Mouse (Mus musculus) kidney, embryonic 16.5 days (tissue): ENCODE results near the gene Tnfrsf13c. TPM values are rescaled to one million over a fixed set of nuclear protein-coding genes. Genes with fewer than 3 reads are reported as not detected.

Source experiments
- ATAC-seq: fragments of 200-750 bp; cut with Nextera tagmentation; 2 replicates; pipeline ENCODE4 v1.8.0; 2017; ENCODE audit warnings: moderate TSS enrichment; ENCODE audit not compliant: low FRiP score, low TSS enrichment
- H3K27ac ChIP-seq: fragments of 300-500 bp; sonication (generic); 2 replicates; pipeline ENCODE4 v1.5.1; 2014; ENCODE audit warnings: low read length
- H3K27me3 ChIP-seq: fragments of 300-500 bp; sonication (generic); 2 replicates; pipeline ENCODE4 v1.6.1; 2014; ENCODE audit warnings: low read length, control low read depth, mixed read lengths; ENCODE audit not compliant: insufficient read depth
- H3K36me3 ChIP-seq: fragments of 300-500 bp; sonication (generic); 2 replicates; pipeline ENCODE4 v1.6.1; 2014; ENCODE audit warnings: low read length, control low read depth, mixed read lengths; ENCODE audit not compliant: insufficient read depth
- H3K4me1 ChIP-seq: fragments of 300-500 bp; sonication (generic); 2 replicates; pipeline ENCODE4 v1.6.1; 2014; ENCODE audit warnings: low read length, control low read depth, mixed read lengths; ENCODE audit not compliant: insufficient read depth
- H3K4me2 ChIP-seq: fragments of 300-500 bp; sonication (generic); replicated peaks from 2 replicates; pipeline ENCODE4 v1.6.1; 2014; ENCODE audit warnings: low read depth, low read length
- H3K4me3 ChIP-seq: fragments of 300-500 bp; sonication (generic); 2 replicates; pipeline ENCODE4 v1.5.1; 2014; ENCODE audit warnings: mild to moderate bottlenecking, low read length
- H3K9ac ChIP-seq: fragments of 300-500 bp; sonication (generic); replicated peaks from 2 replicates; pipeline ENCODE4 v1.6.1; 2014; ENCODE audit warnings: low read length
- H3K9me3 ChIP-seq: fragments of 300-500 bp; sonication (generic); 2 replicates; pipeline ENCODE4 v1.6.1; 2016; ENCODE audit warnings: low read length, control low read depth
- WGBS: fragments of 180-500 bp; shearing (Covaris S2); extraction: QIAGEN DNeasy Blood & Tissue Kit; methylation state at CpG from one replicate; pipeline ENCODE4 v1.1.7; 2014; 5-methylcytosine and 5-hydroxymethylcytosine counted together
- polyA plus RNA-seq: library from polyadenylated mRNA; unstranded; fragments of >200 nt; fragmentation: Nextera tagmentation; extraction: Ambion mirVana; gene quantifications from 2 replicates; pipeline ENCODE4 v1.2.1, GENCODE M21; 2015

Tnfrsf13c gene
- polyA plus RNA-seq, 1 experiment from 2014 or later, result 0.15 TPM

GRCm38 (mm10) chr15:82186931-82187330 lies 37.2 kb downstream of the Tnfrsf13c start:
- no peak overlapping the region for H3K4me3 ChIP-seq
- no peak overlapping the region for H3K4me2 ChIP-seq
- H3K9ac ChIP-seq, result no peak overlapping the region
- H3K9me3 ChIP-seq, result peaks cover 8% of the 10 kb centered on the region
- 0 out of 2 replicates have a peak, but pooled peaks cover 16% of the 10 kb centered on the region for H3K4me1 ChIP-seq
- peaks cover 57% of the 10 kb centered on the region for H3K36me3 ChIP-seq
- H3K27ac ChIP-seq, result no peak overlapping the region
- WGBS, result 92% methylated on average over 5 of the region's 5 CpGs
- ATAC-seq, result no peak
- no peaks in the 10 kb centered on the region for H3K27me3 ChIP-seq

- no peak for ATAC-seq
- H3K4me3 ChIP-seq, result no peak overlapping the region
- H3K9ac ChIP-seq, result no peak overlapping the region
- H3K4me1 ChIP-seq, result 0 out of 2 replicates have a peak, but pooled peaks cover 16% of the 10 kb centered on the region
- H3K9me3 ChIP-seq, result peaks cover 10% of the 10 kb centered on the region
- no peak overlapping the region for H3K27ac ChIP-seq
- peaks cover 64% of the 10 kb centered on the region for H3K36me3 ChIP-seq
- H3K27me3 ChIP-seq, result no peaks in the 10 kb centered on the region
- 68% methylated on average over 14 of the region's 14 CpGs for WGBS
- H3K4me2 ChIP-seq, result no peak overlapping the region
Observed at GRCm38 (mm10) chr15:82186131-82186530, 38.0 kb downstream of the Tnfrsf13c start.

- Histone ChIP-seq H3K9me3 (peaks cover 10% of the 10 kb centered on the region), H3K4me2 (no peak overlapping the region), H3K4me1 (0 out of 2 replicates have a peak, but pooled peaks cover 16% of the 10 kb centered on the region), H3K36me3 (peaks cover 73% of the 10 kb centered on the region), H3K27me3 (no peaks in the 10 kb centered on the region), H3K27ac (peak overlapping the region; percentile 65), H3K4me3 (no peak overlapping the region), H3K9ac (no peak overlapping the region)
- WGBS, result 68% methylated on average over 14 of the region's 14 CpGs
- no peak for ATAC-seq
Observed at GRCm38 (mm10) chr15:82185062-82185783, 38.9 kb downstream of the Tnfrsf13c start.

GRCm38 (mm10) chr15:82184656-82185055 lies 39.5 kb downstream of the Tnfrsf13c start:
- peak overlapping the region; percentile 65 for H3K27ac ChIP-seq
- H3K4me2 ChIP-seq, result no peak overlapping the region
- peaks cover 10% of the 10 kb centered on the region for H3K9me3 ChIP-seq
- H3K4me1 ChIP-seq, result 0 out of 2 replicates have a peak, but pooled peaks cover 16% of the 10 kb centered on the region
- no peak overlapping the region for H3K9ac ChIP-seq
- H3K36me3 ChIP-seq, result peaks cover 78% of the 10 kb centered on the region
- ATAC-seq, result peak; percentile 43
- no peaks in the 10 kb centered on the region for H3K27me3 ChIP-seq
- WGBS, result 57% methylated on average over 10 of the region's 10 CpGs
- H3K4me3 ChIP-seq, result no peak overlapping the region

GRCm38 (mm10) chr15:82184183-82184582 lies 40.0 kb downstream of the Tnfrsf13c start:
- Histone ChIP-seq H3K27ac (peak overlapping the region; percentile 65), H3K4me1 (0 out of 2 replicates have a peak, but pooled peaks cover 16% of the 10 kb centered on the region), H3K9ac (0 out of 2 replicates have a peak overlapping the region, but pooled peaks have one; percentile 3), H3K9me3 (peaks cover 10% of the 10 kb centered on the region), H3K4me2 (no peak overlapping the region), H3K4me3 (no peak overlapping the region), H3K36me3 (peaks cover 83% of the 10 kb centered on the region), H3K27me3 (no peaks in the 10 kb centered on the region)
- 41% methylated on average over 7 of the region's 7 CpGs for WGBS
- ATAC-seq, result peak; percentile 83

GRCm38 (mm10) chr15:82183596-82183995 lies 40.6 kb downstream of the Tnfrsf13c start:
- Histone ChIP-seq H3K27ac (peak overlapping the region; percentile 65), H3K4me3 (no peak overlapping the region), H3K4me1 (0 out of 2 replicates have a peak, but pooled peaks cover 16% of the 10 kb centered on the region), H3K36me3 (peaks cover 89% of the 10 kb centered on the region), H3K4me2 (no peak overlapping the region), H3K27me3 (no peaks in the 10 kb centered on the region), H3K9ac (no peak overlapping the region), H3K9me3 (peaks cover 10% of the 10 kb centered on the region)
- 67% methylated on average over 10 of the region's 10 CpGs for WGBS
- ATAC-seq, result 0 out of 2 replicates have a peak, but pooled peaks have one; percentile 10

- Histone ChIP-seq H3K27me3 (no peaks in the 10 kb centered on the region), H3K4me1 (0 out of 2 replicates have a peak, but pooled peaks cover 16% of the 10 kb centered on the region), H3K27ac (no peak overlapping the region), H3K4me2 (no peak overlapping the region), H3K9ac (no peak overlapping the region), H3K36me3 (peaks cover 88% of the 10 kb centered on the region), H3K9me3 (peaks cover 8% of the 10 kb centered on the region), H3K4me3 (no peak overlapping the region)
- 97% methylated on average over 4 of the region's 4 CpGs for WGBS
- no peak for ATAC-seq
Observed at GRCm38 (mm10) chr15:82182311-82182710, 41.9 kb downstream of the Tnfrsf13c start.

GRCm38 (mm10) chr15:82181131-82181530 lies 43.0 kb downstream of the Tnfrsf13c start:
- Histone ChIP-seq H3K9me3 (peaks cover 8% of the 10 kb centered on the region), H3K36me3 (peaks cover 86% of the 10 kb centered on the region), H3K27ac (no peak overlapping the region), H3K27me3 (no peaks in the 10 kb centered on the region), H3K4me3 (no peak overlapping the region), H3K4me1 (0 out of 2 replicates have a peak, but pooled peaks cover 16% of the 10 kb centered on the region), H3K4me2 (no peak overlapping the region), H3K9ac (no peak overlapping the region)
- 90% methylated on average over 5 of the region's 5 CpGs for whole genome bisulfite sequencing
- ATAC-seq, result no peak

GRCm38 (mm10) chr15:82177743-82178290 lies 46.4 kb downstream of the Tnfrsf13c start:
- no peak for ATAC-seq
- H3K36me3 ChIP-seq, result peaks cover 88% of the 10 kb centered on the region
- H3K9me3 ChIP-seq, result peaks cover 8% of the 10 kb centered on the region
- no peak overlapping the region for H3K9ac ChIP-seq
- H3K4me2 ChIP-seq, result no peak overlapping the region
- H3K4me1 ChIP-seq, result no peaks in the 10 kb centered on the region
- no peaks in the 10 kb centered on the region for H3K27me3 ChIP-seq
- H3K4me3 ChIP-seq, result no peak overlapping the region
- no peak overlapping the region for H3K27ac ChIP-seq
- 59% methylated on average over 7 of the region's 7 CpGs for WGBS

GRCm38 (mm10) chr15:82175091-82175490 lies 49.1 kb downstream of the Tnfrsf13c start:
- no peak overlapping the region for H3K9ac ChIP-seq
- 94% methylated on average over 9 of the region's 9 CpGs for WGBS

More at GRCm38 (mm10) chr15:82175091-82175490, 49.1 kb downstream of the Tnfrsf13c start:
- no peak for ATAC-seq
- Histone ChIP-seq H3K9me3 (no peaks in the 10 kb centered on the region), H3K27ac (no peak overlapping the region), H3K4me3 (no peak overlapping the region), H3K27me3 (no peaks in the 10 kb centered on the region), H3K4me1 (no peaks in the 10 kb centered on the region), H3K36me3 (peaks cover 81% of the 10 kb centered on the region), H3K4me2 (no peak overlapping the region)
